Mouse (Mus musculus): Measurements from ENCODE around the gene Ddx11.

Ddx11 gene

GRCm38 (mm10) chr17:66123066-66123815 lies at the start of gene Ddx11:
Gene Ddx11 (plus strand): TSS chr17:66123520.
- peak; percentile 73 for ATAC-seq (ENCODE audit: insufficient number of reproducible peaks, low FRiP score, low TSS enrichment)

GRCm38 (mm10) chr17:66073971-66074370 lies 49.3 kb upstream of the Ddx11 start:
- ATAC-seq (ENCODE audit: insufficient number of reproducible peaks, low FRiP score, low TSS enrichment) = no peak

- no peak for ATAC-seq (ENCODE audit: insufficient number of reproducible peaks, low FRiP score, low TSS enrichment)
These were observed 47.5 kb upstream of the Ddx11 start for GRCm38 (mm10) chr17:66075827-66076173.

GRCm38 (mm10) chr17:66076174-66076927 lies 47.0 kb upstream of the Ddx11 start:
- ATAC-seq (ENCODE audit: insufficient number of reproducible peaks, low FRiP score, low TSS enrichment) = peak; percentile 63

DNA sequence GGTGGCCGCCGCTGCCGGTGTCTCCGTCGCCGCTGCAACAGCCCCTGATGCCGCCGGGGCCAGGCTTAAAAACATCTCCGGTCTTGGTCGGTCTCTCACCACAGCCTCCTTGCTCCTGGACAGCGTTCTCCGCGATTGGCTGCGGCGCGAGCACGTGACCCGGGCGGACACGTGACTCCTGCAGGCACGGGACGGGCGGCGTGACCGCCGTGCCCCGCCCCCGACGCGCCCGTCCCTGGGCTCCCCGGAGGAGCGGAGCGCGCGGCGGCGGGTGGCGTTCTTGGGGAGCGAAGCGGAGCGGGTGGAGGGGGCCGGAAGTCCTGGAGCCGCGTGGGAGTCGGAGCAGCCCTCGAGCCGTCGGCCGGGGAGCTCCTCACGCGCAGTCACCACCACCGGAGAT lies 46.4 kb upstream of the Ddx11 start, which contains the start of gene Ankrd12:
TSS of gene Ankrd12 (minus strand) at position 156 of the 400 bp plus-strand sequence.
- peak; percentile 93 for ATAC-seq (ENCODE audit: insufficient number of reproducible peaks, low FRiP score, low TSS enrichment)

GRCm38 (mm10) chr17:66077437-66077850 lies 45.9 kb upstream of the Ddx11 start:
- ATAC-seq (ENCODE audit: insufficient number of reproducible peaks, low FRiP score, low TSS enrichment) = 0 out of 2 replicates have a peak, but pooled peaks have one; percentile 29

- no peak for ATAC-seq (ENCODE audit: insufficient number of reproducible peaks, low FRiP score, low TSS enrichment)
These were observed 38.8 kb upstream of the Ddx11 start for GRCm38 (mm10) chr17:66084486-66084885.

DNA sequence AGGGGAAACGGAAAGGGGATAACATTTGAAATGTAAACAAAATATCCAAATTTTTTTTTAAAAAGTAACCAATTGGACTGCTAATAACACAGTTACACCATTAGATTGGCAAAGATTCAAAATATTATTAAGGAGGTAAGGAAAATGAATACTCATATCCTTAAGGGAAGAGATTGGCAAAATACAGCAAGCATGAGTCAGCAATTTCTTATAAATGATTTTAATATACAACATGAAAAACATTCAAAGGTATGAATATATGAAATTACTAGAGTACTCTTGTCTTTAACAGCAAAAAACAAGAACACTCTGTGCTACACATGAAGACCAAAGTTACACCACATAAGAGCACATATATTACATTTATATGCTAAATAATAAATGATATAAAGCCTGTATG lies 38.3 kb upstream of the Ddx11 start:
- ATAC-seq (ENCODE audit: insufficient number of reproducible peaks, low FRiP score, low TSS enrichment) = no peak

DNA sequence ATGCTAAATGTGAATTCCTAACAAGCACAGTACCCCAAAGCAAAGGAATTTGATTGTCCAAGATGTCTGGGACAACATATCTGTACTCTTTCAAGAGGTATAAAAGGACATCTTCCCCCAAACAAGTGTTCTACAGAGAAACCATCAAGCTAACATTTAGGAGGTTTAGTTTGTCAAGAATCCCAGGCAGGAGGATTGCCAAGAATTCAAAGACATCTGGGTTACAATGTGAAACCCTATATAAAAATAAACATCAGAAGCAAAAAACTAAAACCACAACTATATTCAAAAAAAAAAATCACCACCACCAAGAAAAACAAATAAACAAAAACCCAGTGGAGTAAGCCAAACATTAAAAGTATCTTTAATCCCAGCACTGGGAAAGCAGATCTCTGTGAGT lies 33.1 kb upstream of the Ddx11 start:
- ATAC-seq (ENCODE audit: insufficient number of reproducible peaks, low FRiP score, low TSS enrichment) = no peak

DNA sequence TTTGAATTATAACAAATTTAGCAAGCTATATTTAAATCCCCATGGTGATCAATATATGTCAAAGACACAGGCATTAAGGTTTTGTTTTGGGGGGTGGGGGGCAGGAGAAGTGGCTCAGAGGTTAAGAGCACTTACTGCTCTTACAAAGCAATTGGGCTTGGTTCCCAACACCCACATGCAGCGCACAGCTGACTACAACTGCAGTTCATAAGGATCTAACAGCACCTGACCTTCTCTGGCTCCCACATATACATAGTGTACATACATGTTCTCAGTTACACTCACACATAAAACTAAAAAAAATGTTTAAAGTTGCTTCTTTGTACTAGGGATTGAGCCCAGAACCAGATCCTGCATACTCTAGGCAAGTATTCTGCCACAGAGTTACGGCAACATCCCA lies 31.9 kb upstream of the Ddx11 start:
- no peak for ATAC-seq (ENCODE audit: insufficient number of reproducible peaks, low FRiP score, low TSS enrichment)

GRCm38 (mm10) chr17:66092065-66092464 lies 31.3 kb upstream of the Ddx11 start:
- no peak for ATAC-seq (ENCODE audit: insufficient number of reproducible peaks, low FRiP score, low TSS enrichment)

- ATAC-seq (ENCODE audit: insufficient number of reproducible peaks, low FRiP score, low TSS enrichment) = no peak
These were observed 30.7 kb upstream of the Ddx11 start for GRCm38 (mm10) chr17:66092664-66093063.

DNA sequence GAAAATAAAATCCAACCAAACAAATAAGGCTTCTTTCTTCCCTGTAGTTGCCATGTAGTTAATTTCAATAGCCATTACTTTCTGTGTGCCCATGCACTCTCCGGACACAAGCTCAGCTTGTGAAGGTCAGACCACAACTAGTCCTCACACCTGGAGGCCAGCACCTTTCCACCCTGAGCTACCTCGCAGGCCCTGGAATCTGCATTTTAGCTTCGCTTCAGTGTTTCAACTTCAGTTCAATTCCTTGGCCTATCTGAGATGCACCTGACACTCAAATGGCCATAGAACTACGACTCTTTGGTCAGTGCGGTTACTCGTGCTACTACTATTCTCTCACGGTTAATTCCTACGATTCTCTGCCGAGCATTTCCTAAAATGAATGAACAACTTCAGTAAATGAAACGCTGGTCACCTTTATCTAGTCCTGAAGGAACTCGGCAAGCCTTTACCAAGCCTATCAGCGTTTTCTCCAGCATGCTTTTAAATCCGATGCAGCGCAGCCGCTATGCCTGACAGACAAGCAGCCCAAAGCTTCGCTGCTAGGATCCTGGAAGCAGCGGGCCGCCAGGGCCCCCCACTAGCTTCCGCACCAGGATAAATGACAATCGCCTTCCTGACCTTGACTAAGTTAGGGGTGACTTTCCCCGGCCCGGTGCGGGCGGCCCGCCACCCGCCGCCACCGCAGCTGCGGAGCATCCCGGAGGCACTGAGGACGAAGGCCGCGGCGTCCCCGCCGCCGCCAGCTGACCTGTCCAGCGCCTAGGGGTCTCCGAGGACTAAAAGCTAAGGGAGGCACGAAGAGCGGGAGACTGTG lies 22.5 kb upstream of the Ddx11 start:
- peak; percentile 28; the same call in 1 of the 2 replicates for ATAC-seq (ENCODE audit: insufficient number of reproducible peaks, low FRiP score, low TSS enrichment)

GRCm38 (mm10) chr17:66101380-66102330 lies 21.7 kb upstream of the Ddx11 start, which contains the start of gene Ndufv2:
Gene Ndufv2 (minus strand): TSS chr17:66101559.
- peak; percentile 99 for ATAC-seq (ENCODE audit: insufficient number of reproducible peaks, low FRiP score, low TSS enrichment)

- no peak for ATAC-seq (ENCODE audit: insufficient number of reproducible peaks, low FRiP score, low TSS enrichment)
These were observed 19.2 kb upstream of the Ddx11 start for GRCm38 (mm10) chr17:66104076-66104475.

GRCm38 (mm10) chr17:66106601-66107267 lies 16.6 kb upstream of the Ddx11 start:
- ATAC-seq (ENCODE audit: insufficient number of reproducible peaks, low FRiP score, low TSS enrichment) = no peak

GRCm38 (mm10) chr17:66107466-66107865 lies 15.9 kb upstream of the Ddx11 start:
- ATAC-seq (ENCODE audit: insufficient number of reproducible peaks, low FRiP score, low TSS enrichment) = no peak

DNA sequence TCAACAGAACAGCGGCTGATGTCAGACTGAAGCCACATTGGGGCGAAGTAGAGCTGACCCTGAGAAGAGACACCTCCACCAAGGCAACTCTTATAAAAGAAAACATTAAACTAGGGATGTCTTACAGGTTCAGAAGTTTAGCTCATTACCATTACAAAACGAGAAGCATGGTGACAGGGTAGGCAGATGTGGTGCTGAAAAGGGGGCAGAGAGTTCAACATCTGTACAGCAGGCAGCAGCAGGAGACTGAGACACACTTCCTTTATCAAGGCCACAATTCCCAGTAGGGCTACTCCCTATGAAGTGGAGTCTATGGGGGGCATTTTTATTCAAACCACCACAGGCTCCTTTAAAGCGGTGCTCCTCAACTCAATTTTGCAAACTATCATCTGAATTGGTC lies 15.1 kb upstream of the Ddx11 start:
- ATAC-seq (ENCODE audit: insufficient number of reproducible peaks, low FRiP score, low TSS enrichment) = no peak

- ATAC-seq (ENCODE audit: insufficient number of reproducible peaks, low FRiP score, low TSS enrichment) = no peak
These were observed 12.6 kb upstream of the Ddx11 start for GRCm38 (mm10) chr17:66110746-66111145.

Measured in cerebellum, adult (tissue).